Mouse (Mus musculus) bone marrow macrophage, adult 2 months (primary cell): ENCODE measurements around the gene Eid3.

ENCODE experiments used
- CTCF ChIP-seq: IDR thresholded peaks from 2 replicates; pipeline ENCODE4 v1.5.1; 2012; ENCODE audit warnings: low read depth, mild to moderate bottlenecking, low read length, moderate library complexity
- POLR2A ChIP-seq: IDR thresholded peaks from 2 replicates; pipeline ENCODE4 v1.6.1; 2012; ENCODE audit warnings: mild to moderate bottlenecking, low read depth, low read length, borderline replicate concordance

DNA sequence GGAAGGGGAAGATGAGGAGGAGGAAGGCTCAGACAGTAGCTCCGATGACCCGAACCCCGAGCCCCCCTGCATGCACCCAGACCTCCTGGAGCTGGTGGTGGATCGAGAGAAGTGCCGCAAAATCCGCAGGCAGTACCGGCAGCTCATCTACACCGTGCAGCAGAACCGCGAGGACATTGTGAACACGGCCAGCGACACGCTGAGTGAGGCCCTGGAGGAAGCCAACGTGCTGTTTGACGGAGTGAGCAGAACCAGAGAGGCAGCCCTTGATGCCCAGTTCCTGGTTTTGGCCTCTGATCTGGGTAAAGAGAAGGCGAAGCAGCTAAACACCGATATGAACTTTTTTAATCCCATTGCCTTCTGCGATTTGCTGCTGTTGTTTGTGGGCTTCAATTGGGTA, 406 bp downstream of the Eid3 start:
- TF ChIP-seq CTCF: no peak
- TF ChIP-seq POLR2A: no peak
